1 mouse cellular context compared by ENCODE assay signal in genomic region chr7:24896269-24896668, GRCm38 (mm10).
TF ChIP-seq lines count a peak whose summit lies in the region.

No protein-coding gene starts in this region.

TF ChIP-seq in CH12.LX, 34 proteins besides CTCF, POLR2A, EP300 and RAD21 (continued from another document):
- TF ChIP-seq TCF12 (IDR thresholded peaks at IDR 0.05; ENCODE audit: low read depth, low read length) = no peak
